Mouse (Mus musculus): ENCODE measurements around the gene Cyp17a1. TPM values are rescaled to one million over a fixed set of nuclear protein-coding genes. Genes with fewer than 3 reads are reported as not detected.
A peak's percentile ranks its signal among the peaks of the same experiment; 100 is the strongest.

The Cyp17a1 gene
- polyA plus RNA-seq, 1 experiment from 2014 or later, result 0.09 TPM

DNA sequence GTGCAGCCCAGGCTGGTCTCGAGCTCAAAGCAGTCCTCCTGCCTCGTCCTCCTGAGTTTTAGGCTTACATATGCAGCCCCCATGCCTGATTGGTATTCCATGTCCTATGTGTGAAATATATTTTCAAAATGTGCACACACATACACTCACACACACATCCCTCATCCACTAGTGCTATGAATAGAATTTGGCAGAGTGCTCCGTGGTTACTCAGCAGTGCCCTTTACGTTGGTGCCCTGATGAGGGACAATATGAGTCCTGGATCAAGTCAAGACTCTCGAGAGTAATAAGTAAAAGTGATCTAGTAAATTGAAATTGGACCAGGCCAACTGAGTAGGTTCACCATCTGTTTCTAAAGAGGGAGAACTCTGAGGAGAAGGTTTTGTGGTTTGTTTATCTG lies 29.7 kb downstream of the Cyp17a1 start:
- no peak for DNase-seq (ENCODE audit: low spot score)

DNA sequence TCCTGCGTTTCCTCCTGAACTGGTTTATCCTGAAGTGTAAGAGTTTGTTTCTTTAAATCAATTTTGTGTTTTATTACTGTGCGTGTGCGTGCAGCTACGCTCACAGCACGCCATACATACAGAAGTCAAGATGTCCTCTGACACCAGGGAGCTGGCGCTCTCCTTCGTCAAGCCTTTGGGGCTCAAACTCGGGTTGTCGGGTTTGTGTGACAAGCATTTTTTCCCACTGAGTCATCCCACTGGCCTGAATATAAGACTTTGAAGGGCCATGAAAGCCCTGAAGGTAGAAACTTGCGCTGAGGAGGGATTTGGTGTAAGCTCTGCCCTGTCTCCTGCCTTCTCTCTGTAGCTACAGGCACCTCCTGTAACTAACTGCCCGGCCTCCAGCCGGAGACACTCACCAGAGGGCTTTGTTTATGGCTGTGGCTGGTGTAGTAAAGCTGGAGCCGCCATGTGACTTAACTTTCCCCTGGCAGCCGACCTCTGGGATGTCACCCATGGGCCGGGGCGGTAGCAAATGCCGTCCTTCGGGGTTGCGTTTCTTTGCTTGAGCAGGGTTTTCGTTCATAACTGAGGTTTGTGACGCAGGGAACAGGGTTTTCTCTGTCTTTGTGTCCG lies 30.7 kb downstream of the Cyp17a1 start:
- DNase-seq (ENCODE audit: low spot score), result no peak

DNA sequence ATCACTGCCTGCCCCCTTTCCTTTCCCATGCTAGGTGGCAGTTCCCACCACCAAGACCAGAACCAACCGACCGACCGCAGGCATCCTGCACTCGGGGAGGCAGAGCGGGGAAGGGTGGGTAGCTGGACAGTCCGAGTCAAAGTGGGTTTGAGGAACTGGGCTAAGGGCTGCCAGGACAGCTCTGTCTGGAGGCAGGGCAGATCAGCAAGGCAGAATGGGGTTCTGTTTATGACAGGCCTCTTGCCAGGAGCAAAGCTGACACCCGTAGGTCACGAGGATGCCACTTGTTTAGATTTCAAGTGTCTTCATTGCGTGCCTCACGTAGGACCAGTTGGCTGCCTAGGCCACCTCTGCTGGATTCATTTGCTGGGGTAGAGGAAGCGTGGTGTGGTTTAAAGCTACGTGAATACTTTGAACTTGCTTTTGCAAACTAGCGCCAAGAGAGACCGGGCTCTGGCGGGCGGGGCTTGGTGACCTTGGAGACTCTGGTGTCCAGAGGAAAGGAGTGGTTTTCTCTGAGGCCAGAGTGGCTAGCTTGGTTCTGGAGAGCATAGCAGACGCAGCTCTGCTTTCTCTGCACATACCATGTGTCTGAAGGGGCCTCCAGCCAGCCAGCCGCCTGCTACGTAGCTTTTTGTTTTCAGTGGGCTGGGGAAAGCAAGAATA lies 31.4 kb downstream of the Cyp17a1 start:
- no peak for DNase-seq (ENCODE audit: low spot score)

GRCm38 (mm10) chr19:46640780-46641179 lies 32.2 kb downstream of the Cyp17a1 start:
- no peak for DNase-seq (ENCODE audit: low spot score)

DNA sequence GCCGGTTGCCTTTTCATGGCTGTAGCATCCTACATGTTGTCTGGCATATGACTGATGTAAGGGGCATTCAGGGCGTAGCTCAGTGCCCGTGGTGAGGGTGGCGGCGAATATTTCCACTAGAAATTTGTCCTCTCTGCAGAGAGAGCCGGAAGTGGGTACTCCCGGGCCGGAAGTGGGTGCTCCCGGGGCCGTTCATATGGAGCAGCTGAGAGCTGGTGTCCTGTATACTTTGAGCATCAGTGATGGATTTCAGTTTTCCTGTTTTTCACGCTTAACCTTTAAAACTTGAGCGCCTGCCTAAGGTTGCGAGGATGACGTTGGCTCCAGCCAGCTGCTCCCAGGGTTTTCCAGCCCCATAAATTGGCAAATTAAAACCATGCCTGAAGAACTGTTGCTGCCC lies 33.5 kb downstream of the Cyp17a1 start:
- DNase-seq (ENCODE audit: low spot score), result no peak

DNA sequence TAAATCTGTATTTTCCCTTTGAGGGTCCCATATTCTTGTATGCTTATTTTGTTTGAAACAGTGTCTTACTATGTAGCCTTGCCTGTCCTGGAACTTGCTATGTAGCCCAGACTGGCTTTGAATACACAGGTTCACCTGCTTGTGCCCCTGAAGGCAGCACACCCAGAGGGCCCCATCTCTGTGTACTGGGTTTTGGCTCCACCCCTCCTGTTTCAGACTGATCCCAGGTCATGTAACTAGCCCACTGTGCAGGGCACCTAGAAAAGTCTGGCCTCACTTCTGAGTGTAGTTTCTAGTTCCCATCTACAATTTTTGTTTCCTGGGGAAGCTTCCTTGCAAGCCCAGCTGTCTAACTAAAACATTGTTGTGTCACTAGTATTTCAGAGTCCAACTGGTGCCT lies 33.9 kb downstream of the Cyp17a1 start:
- DNase-seq (ENCODE audit: low spot score), result no peak

DNA sequence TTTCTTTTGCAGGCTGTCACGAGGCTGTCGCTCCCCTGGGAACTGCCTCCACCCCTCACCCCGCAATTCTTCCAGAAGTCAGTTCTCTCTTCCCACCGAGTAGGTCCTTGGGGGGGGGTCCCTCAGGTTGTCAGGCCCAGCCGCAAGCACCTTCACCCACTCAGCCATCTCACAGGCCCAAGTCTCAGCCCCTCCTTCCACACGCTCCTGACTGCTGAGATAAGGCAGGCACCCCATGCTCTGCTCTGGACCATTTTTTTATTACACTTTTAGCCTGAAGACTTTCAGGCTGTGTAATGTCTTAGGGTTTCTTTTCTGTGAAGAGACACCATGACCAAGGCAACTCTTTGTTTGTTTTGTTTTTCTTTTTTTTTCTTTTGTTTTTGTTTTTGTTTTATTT lies 35.4 kb downstream of the Cyp17a1 start:
- no peak for DNase-seq (ENCODE audit: low spot score)

GRCm38 (mm10) chr19:46635766-46636165 lies 37.2 kb downstream of the Cyp17a1 start:
- DNase-seq (ENCODE audit: low spot score), result no peak

GRCm38 (mm10) chr19:46631637-46632036 lies 41.3 kb downstream of the Cyp17a1 start:
- DNase-seq (ENCODE audit: low spot score), result no peak

DNA sequence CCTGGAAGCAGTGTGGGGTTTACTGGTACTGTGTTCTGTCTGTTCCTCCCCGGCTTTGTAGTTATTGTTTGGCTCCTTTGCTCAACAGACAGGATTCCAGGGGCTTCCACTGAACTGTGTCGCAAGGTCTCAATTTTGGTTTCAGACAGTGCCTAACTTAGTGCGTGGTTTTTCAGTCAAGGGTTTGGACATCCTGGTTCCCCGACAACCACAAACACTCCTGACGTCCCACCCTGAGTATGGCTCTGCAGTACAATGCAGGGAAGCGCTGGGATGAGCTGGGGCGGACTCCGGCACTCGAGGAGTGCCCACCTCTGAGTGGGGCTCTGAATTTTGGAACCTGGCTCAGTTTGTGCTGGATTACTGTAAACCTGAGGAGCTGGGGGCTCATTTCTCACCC lies 43.2 kb downstream of the Cyp17a1 start:
- no peak for DNase-seq (ENCODE audit: low spot score)

DNA sequence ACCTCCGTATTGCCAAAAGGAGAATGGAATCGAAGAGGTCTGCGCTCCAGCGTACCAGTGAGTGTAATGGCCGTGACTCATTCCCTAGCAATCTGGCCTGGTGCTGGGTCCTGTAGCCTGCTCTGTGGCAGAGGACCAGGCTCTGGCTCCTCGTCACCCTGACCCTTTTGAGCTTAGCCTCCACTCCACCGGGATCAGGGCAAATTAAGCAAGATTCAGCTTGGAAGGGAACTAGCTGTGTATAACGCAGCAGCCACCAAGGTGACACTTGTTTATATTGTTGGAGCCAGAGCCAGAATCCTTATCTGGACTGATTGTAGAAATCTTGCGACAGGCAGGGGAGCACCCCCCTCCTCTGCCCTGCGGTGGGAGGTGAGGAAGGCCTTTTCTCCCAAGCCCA lies 44.6 kb downstream of the Cyp17a1 start:
- no peak for DNase-seq (ENCODE audit: low spot score)

DNA sequence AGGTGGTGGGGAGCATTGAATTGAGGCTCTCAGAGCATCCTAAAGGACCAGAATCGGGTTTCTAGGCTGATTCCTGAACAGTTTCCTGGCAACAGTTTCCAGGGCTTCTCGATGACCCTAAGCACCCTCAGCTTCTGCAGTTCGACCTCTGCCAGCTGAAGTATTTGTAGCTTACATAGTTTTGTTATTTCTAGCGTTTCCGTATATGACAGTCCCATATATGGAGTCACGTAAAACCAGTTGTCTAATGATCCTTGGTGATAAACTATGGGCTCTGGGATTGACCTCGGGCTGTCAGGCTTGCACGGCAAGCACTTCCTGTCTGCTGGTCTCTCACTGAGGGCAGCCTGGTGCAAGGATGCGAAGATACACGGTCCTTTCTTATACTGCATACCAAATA lies 47.5 kb downstream of the Cyp17a1 start:
- no peak for DNase-seq (ENCODE audit: low spot score)

GRCm38 (mm10) chr19:46625015-46625414 lies 48.0 kb downstream of the Cyp17a1 start:
- no peak for DNase-seq (ENCODE audit: low spot score)

GRCm38 (mm10) chr19:46623790-46624772 lies 48.9 kb downstream of the Cyp17a1 start:
- no peak for DNase-seq (ENCODE audit: low spot score)

GRCm38 (mm10) chr19:46623194-46623667 lies 49.7 kb downstream of the Cyp17a1 start:
- no peak for DNase-seq (ENCODE audit: low spot score)

- DNase-seq (ENCODE audit: low spot score), result no peak
Observed at GRCm38 (mm10) chr19:46622659-46623193, 50.2 kb downstream of the Cyp17a1 start.

DNA sequence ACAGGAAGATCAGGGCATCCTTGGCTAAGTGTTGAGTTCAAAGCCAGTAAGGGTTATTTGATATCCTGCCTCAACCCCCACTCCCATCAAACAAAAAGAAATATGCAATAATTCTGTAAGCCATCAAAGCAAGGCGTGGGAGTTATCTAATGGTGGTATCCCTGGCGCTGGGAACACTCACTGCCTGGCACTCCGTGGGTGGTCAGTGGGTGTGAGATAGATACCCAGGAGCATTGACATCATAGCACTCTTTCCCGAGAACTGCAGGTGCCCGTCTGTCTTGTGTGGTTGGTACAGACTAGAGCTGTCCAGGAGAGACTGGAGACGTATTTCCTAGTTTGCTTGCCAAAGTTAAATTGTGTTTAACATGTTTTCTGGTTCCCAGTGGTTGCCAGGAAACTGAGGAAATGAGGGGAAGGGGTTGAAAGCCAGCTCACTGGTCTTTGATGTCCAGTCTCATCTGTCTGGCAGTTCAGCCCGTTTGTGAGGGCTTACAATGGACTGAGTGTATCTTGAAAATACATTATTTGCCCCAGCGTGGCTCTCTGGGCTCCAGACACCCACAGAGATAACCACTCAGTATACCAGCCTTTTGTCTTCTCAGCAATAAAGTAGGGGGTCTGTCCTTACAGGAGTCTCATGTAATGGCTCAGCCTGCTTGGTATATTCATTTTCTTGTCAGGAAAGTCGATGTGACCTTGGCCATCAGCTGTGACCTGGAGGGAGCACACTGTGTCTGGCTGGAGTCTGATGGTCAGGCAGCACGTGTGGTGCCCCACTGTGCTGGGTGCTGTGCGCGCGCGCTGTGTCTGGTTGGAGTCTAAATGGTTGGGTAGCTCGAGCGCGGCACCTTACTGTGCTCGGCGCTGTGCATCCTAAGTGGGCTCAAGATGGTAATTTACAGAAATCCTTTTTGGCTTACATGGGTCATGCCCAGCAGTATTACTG lies 51.5 kb downstream of the Cyp17a1 start:
- DNase-seq (ENCODE audit: low spot score), result no peak

DNA sequence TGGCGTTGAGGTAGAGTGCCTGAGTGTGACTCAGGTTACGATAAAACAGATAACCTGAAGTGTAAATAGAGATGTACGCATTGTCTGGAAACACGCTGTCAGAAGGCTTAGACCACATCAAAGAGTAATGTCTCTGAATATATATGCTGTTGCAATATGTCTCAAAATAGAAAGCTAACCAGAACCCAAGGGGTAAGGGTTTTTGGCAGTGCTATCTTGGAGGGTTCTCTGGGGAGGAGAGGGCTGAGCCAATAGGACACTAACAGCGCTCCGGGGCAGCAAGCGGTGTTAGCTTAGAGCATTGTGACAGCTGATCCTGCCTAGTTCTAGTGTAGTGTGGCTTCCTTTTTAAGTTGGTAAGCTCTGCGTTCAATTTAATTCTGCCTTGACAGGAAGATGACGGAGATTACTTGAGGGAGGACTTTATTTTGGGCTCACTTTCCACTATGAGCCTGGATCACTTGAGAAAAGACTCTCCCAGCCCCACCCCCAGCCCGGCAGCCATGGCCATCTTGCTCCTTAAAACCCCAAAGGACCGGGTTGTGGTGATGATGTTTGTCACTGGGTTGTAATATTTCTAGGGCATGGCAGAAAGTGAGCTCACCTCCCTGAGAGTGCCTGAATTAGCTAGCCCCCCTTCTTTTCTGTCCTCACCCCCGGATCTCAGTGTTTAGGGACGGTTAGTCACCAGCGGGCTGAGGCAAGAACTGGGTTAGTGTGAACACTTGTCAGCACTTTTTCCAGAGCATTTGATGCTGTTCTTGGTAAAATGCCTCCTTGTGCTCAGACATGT lies 52.8 kb downstream of the Cyp17a1 start:
- DNase-seq (ENCODE audit: low spot score), result peak; percentile 73

DNA sequence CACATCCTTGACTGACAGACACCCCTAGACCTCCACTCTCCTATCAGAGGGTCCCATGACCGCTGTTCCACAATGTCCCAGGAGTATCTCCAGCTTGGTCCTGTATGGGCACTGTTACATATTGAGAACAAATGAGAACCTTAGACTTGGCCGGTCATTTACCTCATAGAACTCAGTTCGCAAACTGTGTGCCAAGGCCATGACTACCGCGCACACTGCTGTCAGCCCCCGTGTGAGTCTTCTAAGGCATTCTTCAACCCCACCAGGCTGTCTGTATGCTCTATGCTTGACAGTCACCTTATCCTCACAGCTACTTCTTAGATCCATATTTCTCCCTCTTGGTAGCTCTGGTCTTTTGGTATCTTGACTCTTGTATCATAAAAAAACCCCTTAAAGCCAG lies 53.5 kb downstream of the Cyp17a1 start:
- no peak for DNase-seq (ENCODE audit: low spot score)

- DNase-seq (ENCODE audit: low spot score), result no peak
Observed at GRCm38 (mm10) chr19:46619001-46619400, 54.0 kb downstream of the Cyp17a1 start.
